Mouse (Mus musculus) layer of hippocampus, postnatal 14 days (tissue): ENCODE measurements around the gene Wdhd1. TPM values are rescaled to one million over a fixed set of nuclear protein-coding genes. Genes with fewer than 3 reads are reported as not detected.

Experiments
- total RNA-seq, 2 experiments: library from RNA; stranded (reverse); gene quantifications; 2 replicates each; pipeline ENCODE4 v1.2.3; 2021

Gene Wdhd1
- total RNA-seq, 2 experiments from 2014 or later = 5.2 to 6.9 TPM

Other genes starting within 250 kb of the Wdhd1 start
- 1 to 10 TPM; 1.3 to 2.1 TPM for gene Gch1, start 87.4 kb downstream of the Wdhd1 start, total RNA-seq
- gene Socs4, start 74 bp upstream of the Wdhd1 start, total RNA-seq = 10 to 100 TPM; 10.7 to 11.2 TPM
- gene Mapk1ip1l, start 21.4 kb upstream of the Wdhd1 start, total RNA-seq = 10 to 100 TPM; 69.2 to 71.0 TPM
- 1 to 10 TPM; 1.1 to 2.4 TPM for gene Lgals3, start 90.9 kb upstream of the Wdhd1 start, total RNA-seq
- 1 to 10 TPM; 1.6 to 1.7 TPM for gene Dlgap5, start 141.6 kb upstream of the Wdhd1 start, total RNA-seq
- 10 to 100 TPM; 72.5 to 87.0 TPM for gene Fbxo34, start 173.6 kb upstream of the Wdhd1 start, total RNA-seq